Mouse (Mus musculus): ENCODE measurements around the gene Lrrfip1.

Lrrfip1 gene

DNA sequence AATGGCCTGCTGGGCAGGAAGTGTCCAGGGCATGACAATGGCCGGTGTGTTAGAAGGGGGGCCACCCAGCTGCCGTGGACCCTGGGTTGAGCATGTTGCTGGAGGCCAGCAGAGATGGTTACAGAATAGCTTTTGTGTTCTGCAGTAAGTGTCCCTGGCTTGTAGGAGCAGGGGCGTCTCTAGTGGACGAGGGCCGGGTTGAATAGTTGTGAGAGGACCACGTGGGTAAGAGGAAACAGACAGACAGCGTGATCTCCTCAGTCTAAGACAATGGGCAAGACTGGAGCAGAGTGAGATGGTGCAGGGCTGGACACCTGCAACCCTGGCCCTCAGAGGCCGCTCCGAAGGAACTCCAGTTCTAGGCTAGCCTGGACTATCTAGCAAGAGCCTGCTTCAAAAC lies 57.2 kb downstream of the Lrrfip1 start:
- DNase-seq (ENCODE audit: inconsistent ontology term), result peak; percentile 45

DNA sequence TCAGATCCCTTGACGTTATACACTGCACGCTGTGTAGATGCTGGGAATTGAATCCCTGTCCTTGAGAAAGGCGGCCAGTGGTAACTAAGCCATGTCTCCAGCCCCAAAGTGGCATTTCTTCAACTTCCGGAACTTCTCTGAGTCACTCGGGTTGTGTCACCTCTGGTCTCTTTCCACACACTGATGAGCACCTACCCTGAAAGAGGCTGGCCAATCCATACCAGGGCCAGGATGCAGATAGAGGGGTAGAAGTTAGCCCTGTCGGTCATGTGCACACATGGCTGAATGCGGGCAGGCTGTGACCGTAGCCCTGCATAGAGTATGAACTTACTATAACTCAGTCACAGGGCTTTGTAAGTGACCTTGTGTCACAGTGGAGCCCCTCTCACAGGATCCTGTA lies 57.9 kb downstream of the Lrrfip1 start:
- DNase-seq (ENCODE audit: inconsistent ontology term), result no peak

DNA sequence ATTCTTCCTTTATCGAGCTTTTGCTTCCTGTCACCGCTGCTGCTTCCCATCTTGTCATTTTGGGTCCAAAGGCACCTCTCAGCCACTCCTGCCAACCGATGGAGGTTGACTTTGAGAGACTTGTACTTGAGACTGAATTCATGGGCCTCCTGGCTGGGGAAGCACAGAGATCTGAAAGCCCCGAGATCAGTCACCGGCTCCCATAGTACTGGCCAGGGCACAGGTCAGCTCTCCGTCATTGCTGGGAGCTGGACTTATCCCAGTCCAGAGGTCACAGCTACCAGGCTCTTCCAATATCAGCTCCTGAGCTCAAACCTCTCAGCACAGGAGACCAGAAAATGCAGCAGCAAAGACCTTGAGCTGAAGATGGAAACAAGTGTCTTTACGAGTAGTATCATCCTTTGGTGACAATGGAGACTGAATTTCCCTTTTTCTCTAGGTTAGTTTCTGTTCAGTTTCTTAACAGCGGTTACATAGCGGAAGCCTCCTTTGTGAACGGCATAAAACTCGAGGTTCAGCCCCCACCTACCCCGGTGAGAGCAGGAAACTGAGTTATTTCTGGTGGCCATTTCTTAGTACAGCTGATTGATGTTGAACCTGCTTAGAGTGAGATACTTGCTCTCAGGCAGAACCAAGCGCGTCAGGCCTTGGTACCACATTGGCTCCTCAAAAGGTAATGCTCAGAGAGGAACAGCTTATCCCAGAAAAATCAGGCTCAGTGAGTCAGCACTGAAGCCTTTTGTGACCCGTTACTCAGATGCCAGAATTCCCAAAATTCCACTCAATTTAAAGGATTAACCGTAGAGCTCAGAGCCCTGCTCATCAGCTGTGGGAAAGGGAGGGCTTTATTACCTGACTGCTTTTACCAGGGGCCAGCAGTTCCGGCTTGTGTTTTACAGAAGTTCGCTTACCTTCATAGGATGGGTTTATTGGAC lies 59.0 kb downstream of the Lrrfip1 start:
- peak; percentile 73 for DNase-seq (ENCODE audit: inconsistent ontology term)

DNA sequence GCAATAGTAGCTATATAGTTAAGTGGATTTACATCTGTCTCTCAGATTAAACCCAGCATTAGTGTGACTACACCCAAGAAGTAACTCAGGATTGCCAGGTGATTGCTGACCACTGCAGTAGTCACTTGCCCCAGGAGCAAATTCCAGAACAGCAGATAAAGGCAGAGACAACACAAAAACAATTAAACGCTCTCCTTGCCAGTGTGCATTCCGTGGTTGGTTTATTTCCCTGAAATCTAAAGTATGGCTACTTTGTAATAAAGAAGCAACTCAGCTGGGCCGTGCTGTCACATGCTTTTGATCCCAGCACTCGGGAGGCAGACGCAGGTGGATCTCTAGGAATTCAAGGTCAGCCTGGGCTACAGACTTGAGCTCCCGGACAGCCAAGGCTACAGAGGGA lies 59.7 kb downstream of the Lrrfip1 start:
- peak; percentile 67 for DNase-seq (ENCODE audit: inconsistent ontology term)

DNA sequence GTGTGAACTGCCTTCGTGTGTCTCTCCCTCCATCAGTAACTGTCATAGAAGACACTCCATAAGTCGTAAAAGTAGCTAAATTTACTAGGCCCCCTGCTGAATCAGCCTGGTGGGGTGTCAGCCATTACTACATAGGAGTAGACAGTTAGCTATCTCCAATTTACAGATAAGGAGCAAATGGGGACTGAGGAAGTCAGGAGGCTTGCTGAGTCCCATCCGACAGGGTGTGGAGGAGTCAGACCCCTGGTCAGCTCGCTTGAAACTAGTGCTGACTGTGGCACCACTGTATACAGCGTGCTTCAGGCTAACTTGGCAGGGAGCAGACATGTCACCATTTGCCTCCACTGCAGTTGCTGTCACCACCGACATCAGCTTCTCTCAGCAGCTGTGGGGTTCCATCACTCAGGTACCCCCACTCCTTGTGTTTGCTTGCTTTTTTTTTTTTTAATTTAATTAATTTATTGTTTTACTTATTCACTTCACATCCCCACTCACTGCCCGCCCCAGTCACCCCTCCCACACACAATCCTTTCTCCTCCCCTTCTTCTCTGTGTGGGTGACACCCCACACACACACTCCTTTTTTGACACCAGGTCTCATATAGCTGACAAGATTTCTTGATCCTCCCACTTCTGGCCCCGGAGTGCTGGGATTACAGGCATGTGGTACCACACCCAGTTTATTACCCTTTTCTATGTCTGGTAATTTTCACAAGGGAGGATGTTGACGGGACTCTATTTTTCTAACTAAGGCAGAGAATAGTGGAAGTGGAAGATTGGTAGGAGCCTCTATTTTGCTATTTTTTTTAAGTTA lies 61.5 kb downstream of the Lrrfip1 start:
- DNase-seq (ENCODE audit: inconsistent ontology term), result no peak

DNA sequence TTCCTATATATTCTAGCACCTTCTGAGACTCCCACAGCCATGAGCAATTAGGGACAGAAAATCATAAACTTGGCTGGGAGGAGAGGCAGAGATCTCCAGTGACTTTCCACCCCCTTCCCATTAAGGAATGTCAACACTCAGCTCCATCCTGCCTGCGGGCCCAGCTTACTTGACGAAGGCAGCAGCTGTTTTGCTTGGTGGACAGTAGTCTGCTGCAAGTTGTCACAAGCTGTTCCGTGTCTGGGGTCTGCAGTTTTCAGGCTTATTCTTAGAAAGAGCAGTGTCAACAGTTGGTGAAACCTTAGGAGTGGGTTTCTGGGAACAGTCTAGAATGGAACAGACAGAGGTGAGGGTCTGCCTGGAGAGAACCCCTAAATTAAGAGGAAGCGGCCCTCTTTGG lies 62.6 kb downstream of the Lrrfip1 start:
- DNase-seq (ENCODE audit: inconsistent ontology term), result no peak

DNA sequence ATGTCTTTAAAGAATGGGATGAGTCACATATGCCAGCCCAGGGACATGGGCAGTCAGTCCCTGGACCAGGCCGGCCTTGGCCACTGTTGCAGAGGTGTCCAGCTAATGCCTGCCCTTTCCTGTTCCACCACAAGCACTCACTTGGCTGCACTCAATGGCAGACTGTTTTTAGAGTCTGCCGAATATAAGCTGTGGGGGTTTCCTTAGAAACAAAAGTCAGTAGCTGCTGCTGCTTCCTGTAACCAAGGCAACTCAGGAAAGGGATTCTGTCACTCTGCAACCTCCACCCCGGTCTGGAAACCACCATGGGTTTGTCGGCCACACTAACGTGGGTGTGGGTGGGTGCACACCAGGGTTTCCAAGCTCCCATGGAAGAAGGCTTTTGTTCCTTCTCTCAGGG lies 63.8 kb downstream of the Lrrfip1 start:
- peak; percentile 69 for DNase-seq (ENCODE audit: inconsistent ontology term)

DNA sequence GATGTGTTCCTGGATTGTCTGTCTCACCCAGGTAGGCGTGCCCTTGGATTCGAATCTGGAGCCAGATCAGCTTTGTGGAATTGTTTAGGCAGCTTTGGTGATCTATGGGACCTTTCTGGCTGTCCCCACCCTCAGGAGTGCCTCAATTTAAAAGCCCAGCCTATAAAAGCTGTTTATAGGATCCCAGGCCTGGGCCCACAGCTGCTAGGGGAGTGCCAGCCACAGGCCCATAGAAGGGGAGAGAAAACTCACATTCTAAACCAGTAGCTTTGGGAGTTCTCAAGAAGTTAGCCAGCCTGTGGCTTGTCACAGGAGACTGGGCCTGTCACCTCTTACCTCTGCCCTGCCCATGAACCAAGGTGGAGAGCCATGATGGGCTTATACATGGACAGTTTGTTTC lies 65.5 kb downstream of the Lrrfip1 start:
- no peak for DNase-seq (ENCODE audit: inconsistent ontology term)

DNA sequence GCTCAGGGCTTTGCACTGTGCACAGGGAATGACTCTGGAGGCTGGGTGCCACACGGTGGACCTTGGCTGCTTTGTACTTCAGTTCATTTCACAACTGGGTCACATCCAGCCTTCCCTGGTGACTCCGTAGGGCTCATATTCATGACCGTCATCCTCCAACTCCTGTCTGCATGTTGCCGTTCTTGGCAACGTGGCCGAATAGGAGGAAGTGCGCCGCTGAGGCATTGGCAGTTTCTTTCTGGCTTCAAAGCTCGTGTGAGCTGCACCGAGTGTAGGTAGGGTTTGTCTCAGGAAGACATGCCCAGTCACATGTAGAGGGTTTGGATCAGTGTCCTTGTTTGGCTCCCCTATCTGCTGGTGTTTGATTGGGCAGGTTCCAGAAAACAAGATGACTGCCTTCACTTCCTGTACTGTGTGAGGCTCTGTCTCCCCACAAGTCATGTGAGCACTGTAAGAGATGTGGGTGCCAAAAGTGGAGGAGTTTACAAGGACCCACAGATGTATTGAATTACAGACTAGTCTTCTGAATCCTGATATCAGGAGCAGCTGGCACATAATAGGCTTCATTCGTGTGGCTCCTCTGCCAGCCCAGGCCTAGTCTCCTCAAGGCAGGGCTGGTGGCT lies 66.5 kb downstream of the Lrrfip1 start:
- peak; percentile 74 for DNase-seq (ENCODE audit: inconsistent ontology term)

DNA sequence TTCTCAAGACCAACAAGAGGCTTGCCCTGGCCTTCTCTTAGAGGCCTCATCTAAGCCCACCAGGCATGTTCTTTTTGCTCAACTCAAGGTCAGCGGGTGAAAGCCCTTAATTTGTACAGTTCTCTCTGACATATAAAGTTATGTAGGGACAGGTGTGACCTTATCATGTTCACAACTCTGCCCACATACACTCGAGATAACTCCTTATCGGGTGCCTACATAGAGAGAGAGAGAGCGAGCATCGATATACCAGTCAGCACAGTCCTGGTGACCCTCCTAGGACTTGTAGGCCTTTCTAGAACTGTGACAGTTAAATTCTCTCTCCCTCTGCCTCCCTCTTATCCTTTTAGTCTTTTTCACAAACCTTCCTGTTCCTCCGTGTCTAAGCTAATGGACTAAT lies 67.5 kb downstream of the Lrrfip1 start:
- DNase-seq (ENCODE audit: inconsistent ontology term), result no peak

DNA sequence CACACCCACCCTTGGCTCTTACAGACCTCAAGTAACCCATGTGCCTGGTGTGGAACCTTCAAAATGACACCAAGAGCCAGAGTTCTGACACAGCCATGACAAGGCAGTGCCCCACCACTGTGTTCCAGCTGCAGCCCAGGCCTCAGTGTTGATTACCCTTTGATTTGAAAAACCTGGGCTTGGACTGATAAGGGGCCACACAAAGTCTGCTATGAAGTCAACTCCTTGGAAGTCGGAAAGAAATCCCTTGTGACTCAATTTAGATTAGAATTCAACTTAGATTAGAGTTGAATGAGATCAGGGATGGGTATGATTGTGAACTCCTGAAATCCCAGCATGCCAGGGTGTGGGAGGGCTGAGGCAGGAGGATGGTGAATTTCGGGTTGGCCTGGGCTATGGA lies 68.1 kb downstream of the Lrrfip1 start:
- DNase-seq (ENCODE audit: inconsistent ontology term), result no peak

DNA sequence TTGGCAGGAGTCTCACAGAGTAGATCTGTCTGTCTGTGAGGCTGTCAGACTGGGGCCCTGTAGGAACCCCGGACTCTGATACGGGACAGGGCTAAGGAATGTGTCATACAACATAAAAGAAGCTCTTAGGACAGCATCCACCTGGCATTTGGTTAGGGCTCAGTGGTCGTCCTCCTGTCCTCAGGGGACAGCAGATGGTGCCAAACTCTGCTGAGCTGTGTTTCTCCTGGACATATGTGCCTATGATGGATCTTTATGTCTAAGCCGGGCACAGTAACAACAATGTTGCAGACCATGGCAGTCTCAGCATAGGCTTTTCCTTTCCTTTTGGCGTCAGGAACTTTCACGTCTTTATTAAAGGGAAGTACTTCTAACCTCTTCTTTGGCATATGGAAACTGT lies 69.2 kb downstream of the Lrrfip1 start:
- DNase-seq (ENCODE audit: inconsistent ontology term), result no peak

DNA sequence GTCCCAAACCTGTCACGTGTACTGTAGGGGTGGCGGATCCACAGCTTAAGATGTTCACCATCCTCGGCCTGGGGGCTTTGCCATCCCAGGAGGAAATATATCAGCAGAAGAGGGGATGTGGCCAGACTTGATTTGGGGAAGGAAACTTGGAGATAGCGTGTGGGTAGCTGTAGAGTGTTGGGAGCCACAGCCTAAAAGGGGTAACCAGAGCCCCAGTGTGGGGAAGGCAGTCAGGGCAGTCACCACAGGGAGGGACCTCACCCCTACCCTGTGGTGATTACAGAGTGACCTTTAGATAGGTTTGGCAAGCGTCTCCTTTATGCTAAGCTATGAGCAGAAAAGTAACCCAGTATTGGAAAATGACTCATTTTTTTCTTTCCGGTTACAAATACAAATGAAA lies 71.0 kb downstream of the Lrrfip1 start:
- DNase-seq (ENCODE audit: inconsistent ontology term), result no peak

DNA sequence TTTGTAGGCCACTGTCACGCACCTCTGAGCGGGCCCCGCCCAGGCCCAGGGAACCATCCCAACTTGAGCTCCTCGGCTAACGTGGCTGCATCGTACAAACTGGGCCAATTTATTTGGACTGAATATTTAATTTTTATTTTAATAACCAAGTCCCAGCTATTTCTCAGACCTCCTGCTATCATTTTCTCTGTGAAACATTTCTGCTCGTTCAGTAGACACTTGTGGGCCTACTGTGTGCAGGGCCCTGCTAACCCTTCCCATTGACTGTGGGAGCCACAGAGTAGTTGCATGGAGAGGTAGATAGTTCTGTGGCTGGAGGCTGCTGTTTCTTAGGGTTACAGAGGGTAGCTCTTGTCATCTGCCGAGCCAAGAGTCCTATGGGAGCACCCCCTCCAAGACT lies 72.0 kb downstream of the Lrrfip1 start:
- no peak for DNase-seq (ENCODE audit: inconsistent ontology term)

DNA sequence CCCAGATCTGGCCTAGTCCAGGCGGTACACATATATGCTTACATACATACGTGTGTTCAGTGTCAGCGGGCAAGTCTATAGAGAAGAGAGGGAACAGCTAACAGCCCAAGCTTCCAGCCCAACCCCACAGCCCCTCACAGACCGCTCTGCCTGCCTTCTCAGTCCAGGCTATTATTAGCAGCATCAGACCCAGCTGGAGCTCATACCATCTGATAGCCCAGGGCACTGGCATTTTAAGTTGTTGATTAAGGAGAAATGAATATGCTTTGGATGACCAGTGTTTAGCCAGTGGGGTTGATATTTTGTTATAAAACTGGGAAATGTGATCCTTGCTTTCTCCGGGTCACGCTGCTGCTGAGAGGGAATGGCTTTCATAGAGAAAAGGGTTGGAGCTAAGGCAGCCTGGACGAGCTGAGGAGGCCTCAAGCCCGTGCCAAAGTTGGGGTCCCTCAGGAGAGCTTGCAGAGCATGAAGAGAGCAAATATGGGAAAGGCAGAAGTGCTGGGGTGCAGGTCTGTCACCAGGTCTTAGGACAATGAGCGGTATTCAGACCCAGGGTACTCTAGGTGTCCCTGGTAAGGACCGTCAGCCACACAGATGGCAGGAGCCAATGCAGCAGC lies 73.2 kb downstream of the Lrrfip1 start:
- no peak for DNase-seq (ENCODE audit: inconsistent ontology term)

DNA sequence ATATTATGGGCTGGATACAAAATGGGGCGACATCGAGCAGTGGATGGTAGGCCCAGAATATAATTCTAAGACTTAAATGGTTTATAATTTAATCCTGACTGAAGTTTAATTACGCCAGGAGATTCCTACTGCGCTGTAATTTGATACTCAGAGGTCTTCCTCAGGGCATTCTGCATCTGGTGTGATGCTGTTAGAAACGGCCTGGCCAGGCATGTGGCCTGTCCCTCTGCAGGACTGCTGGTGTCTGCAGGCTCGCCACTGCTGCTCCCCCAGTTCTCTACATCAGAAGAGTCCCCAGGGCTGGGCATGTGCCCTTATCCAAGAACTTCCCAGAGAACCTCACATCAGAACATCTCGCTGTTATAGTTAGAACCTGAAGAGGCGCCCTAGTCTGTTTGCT lies 78.4 kb downstream of the Lrrfip1 start:
- no peak for DNase-seq (ENCODE audit: inconsistent ontology term)

DNA sequence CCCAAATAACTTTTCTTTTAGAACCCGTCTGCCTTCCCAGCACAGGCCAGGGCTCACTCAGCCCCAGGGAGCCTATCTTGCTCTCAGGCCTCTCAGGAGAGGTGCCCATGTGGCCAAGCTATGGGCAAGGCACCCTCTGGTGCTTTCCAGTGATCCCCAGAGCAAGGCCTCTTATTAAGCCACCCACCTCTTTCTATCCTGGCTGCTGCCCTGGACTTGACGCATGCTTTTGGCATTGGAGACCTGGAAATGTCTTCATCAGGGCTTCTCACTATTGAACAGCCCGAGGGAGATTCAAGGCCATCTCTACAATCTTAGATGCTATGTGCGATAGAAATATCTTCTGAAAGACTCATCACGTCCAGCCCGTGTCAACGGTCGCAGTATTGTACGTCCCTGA lies 78.9 kb downstream of the Lrrfip1 start:
- peak; percentile 75 for DNase-seq (ENCODE audit: inconsistent ontology term)

DNA sequence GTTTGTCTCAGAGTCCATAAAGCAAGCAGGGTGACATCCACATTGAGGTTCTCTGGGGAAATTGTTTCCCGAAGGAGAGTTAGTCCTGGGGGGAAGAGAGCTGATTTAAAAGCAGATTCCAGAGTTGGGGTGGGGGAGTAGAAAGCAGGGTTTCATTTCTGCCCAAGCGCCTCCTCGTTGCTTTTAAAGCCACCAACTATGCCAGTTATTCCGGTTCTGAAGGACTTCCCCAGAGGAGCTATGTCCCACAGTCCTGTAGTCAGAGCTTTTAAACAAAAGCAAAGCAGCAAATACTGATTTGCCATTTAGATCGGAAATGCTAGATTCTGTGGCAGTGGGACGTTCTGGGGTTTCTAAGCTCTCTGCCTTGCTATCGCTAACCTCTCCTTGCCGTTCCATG lies 79.4 kb downstream of the Lrrfip1 start:
- DNase-seq (ENCODE audit: inconsistent ontology term), result no peak

DNA sequence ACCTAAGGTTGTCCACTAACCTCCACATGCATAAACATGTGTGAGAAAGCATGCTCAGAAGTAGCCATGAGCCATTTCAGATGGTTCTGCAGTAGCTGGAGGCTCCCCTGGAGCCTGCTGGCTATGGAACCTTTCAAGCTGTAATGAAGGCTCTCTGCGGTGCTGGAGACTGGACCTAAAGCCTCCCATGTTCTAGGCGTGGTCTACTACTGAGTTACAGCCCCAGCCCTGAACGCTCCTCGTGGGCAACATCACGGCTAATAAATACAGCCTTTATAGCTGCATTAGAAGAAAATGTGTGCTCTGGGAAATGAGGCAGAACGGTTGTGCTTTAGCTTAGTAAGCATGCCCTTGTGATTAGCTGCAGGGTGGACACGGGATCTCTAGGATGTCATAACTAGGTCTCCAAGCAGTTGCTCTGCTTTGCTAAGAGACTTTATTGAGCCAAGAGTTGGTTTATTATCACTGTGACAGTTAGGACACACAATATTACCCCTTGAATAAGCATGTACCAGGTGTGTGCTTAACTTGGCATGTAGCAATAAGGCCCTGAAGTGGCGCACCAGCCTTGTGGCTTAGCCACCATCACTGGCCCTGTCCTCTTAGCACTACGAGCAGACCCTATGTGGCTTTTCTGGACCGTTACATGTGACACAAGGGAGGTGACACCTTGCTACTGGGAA lies 81.3 kb downstream of the Lrrfip1 start:
- no peak for DNase-seq (ENCODE audit: inconsistent ontology term)

DNA sequence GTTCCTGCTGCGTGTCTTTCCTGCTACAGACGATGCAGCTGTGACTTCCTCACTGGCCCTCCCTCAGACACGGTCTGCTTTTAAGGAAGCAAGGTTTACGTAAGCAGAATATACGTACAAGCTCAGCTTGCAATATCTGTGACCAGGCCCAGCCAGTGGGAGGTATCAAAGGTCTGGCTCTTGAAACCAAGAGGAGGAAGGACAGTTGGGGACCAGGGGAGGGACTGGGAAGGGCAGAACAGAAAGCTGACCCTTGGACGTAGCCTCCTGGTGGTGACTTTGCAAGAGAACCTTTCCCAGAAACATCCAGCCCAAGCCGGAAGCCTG lies 81.8 kb downstream of the Lrrfip1 start:
- no peak for DNase-seq (ENCODE audit: inconsistent ontology term)

DNA sequence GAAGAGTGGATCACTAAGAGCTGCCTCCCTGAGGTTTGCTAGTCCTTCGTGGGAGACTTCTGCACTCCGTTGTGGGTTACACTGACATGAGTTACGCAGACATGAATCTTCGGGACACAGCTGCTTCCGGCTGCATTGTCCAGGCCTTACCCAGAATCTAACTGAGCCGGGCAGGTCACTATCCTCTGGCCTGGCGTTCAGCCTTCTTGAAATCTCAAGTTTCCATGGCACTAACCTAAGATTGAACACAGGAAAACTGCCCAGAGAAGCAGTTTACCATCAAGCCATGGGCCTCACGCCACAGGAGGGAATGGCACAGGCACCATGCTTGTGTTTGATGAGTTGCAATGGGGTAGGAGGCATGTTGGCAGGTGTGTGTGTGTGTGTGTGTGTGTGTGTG lies 85.8 kb downstream of the Lrrfip1 start:
- no peak for DNase-seq (ENCODE audit: inconsistent ontology term)

DNA sequence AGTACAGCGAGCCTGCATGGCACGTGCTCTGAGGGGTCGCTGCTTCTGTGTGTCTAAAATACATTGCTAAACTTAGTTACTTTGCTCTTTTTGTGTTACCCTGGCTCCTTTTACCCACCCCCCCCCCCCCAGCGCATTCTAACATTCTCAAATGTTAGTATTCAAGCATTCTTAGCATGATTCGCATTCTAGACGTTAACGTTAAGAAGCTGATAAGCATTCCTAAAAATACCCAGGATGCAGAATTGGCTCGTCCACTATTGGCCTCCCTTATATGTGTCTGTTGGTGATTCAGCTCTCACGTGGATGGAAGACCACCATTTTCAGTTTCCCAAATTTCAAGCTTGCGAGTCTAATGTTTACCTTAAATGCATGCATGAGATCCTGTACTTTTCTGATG lies 86.5 kb downstream of the Lrrfip1 start:
- DNase-seq (ENCODE audit: inconsistent ontology term), result peak; percentile 42

Data from Muller cell, postnatal 12 days (primary cell).